Mouse (Mus musculus) fibroblast of lung, adult 2 months (primary cell): Measurements from ENCODE around the gene Lepr.
"Not testable (repeated sequence)": the region's sequence is repeated elsewhere in the genome, so short reads cannot be mapped to it uniquely, and the experiment has no call there.

Source experiments
- DNase-seq: peaks from one replicate; pipeline ENCODE4 v3.0.0-alpha.2; 2011; ENCODE audit warnings: low read depth

Gene Lepr

GRCm38 (mm10) chr4:101715805-101716204 is 1.4 kb upstream of the Lepr start:
- DNase-seq, result no peak

GRCm38 (mm10) chr4:101718991-101719580 is 1.9 kb downstream of the Lepr start:
- DNase-seq, result no peak

GRCm38 (mm10) chr4:101721705-101722104 is 4.5 kb downstream of the Lepr start:
- DNase-seq, result no peak

GRCm38 (mm10) chr4:101741973-101742372 is 24.8 kb downstream of the Lepr start:
- DNase-seq, result no peak

GRCm38 (mm10) chr4:101745534-101745933 is 28.3 kb downstream of the Lepr start:
- no peak for DNase-seq

GRCm38 (mm10) chr4:101760490-101760889 is 43.3 kb downstream of the Lepr start:
- DNase-seq, result no peak

- DNase-seq, result not testable (repeated sequence)
Measured at GRCm38 (mm10) chr4:101843923-101844322, 126.7 kb downstream of the Lepr start, which contains the start of gene B020004J07Rik. Gene B020004J07Rik, minus strand, starts transcription at chr4:101844023.

GRCm38 (mm10) chr4:101850908-101851307 is 133.7 kb downstream of the Lepr start:
- no peak for DNase-seq

- no peak for DNase-seq
Measured at GRCm38 (mm10) chr4:101860873-101861272, 143.7 kb downstream of the Lepr start.

GRCm38 (mm10) chr4:101862289-101862688 is 145.1 kb downstream of the Lepr start:
- no peak for DNase-seq
